ENCODE assay signal across 9 mouse cellular contexts in genomic region chr13:35604061-35604460, GRCm38 (mm10). TPM values are rescaled to one million over a fixed set of nuclear protein-coding genes. Genes with fewer than 3 reads are reported as not detected.
DNase-seq lines count a peak whose midpoint lies in the region; ATAC-seq and TF ChIP-seq lines count a peak whose summit lies in the region.
"Had no signal": no experiment of that assay in that cellular context is flagged by ENCODE, and none has a peak within 500 bp of the region (broad histone marks: within the 10 kb centered on the region; RNA-seq: fewer than 3 reads in every experiment).

No protein-coding gene starts in this region.

- H3K36me3 ChIP-seq in kidney, postnatal 0 days (ENCODE audit: insufficient read depth, low read length) = no peaks in the 10 kb centered on the region

- H3K27me3 ChIP-seq in kidney, postnatal 0 days (ENCODE audit: insufficient read depth, low read length) = no peaks in the 10 kb centered on the region

- no peak overlapping the region for H3K4me2 ChIP-seq in kidney, postnatal 0 days (ENCODE audit: low read length)

- H3K27ac ChIP-seq in kidney, postnatal 0 days = no peak overlapping the region
- H3K27ac ChIP-seq: macrophage had no signal

- 44% methylated on average over 1 of the region's 1 CpGs for WGBS in kidney, postnatal 0 days

- DNase-seq in kidney, postnatal 0 days (ENCODE audit: low spot score) = peak; percentile 65
- DNase-seq in kidney, adult 9 months = no peak
- DNase-seq in adrenal gland, postnatal 10 days = peak; percentile 42
- peak; percentile 61 for DNase-seq in heart, adult 8-10 months (ENCODE audit: low spot score)
- DNase-seq in thymus, postnatal 10 days (ENCODE audit: low spot score in 2 of 2) = no peak
- DNase-seq in embryo, embryonic 10 days (ENCODE audit: low spot score) = no peak

- H3K9me3 ChIP-seq in kidney, postnatal 0 days (replicated peaks; ENCODE audit: low read length) = no peaks in the 10 kb centered on the region

- no peak for TF ChIP-seq CTCF in kidney, postnatal 0 days (IDR thresholded peaks at IDR 0.05; ENCODE audit: low read depth)

- no peak overlapping the region for H3K9ac ChIP-seq in kidney, postnatal 0 days (ENCODE audit: low read depth, low read length)

- no peak overlapping the region for H3K4me3 ChIP-seq in kidney, postnatal 0 days (replicated peaks; ENCODE audit: low read depth, low read length)

- no peak; the same call in 1 of the 2 replicates for ATAC-seq in kidney, postnatal 0 days (replicated peaks; ENCODE audit: low FRiP score, low read depth)
- peak; percentile 81 for ATAC-seq in megakaryocyte progenitor cell, adult 5-6 weeks (replicated peaks; ENCODE audit: poor library complexity)
- ATAC-seq in inflammation-experienced regulatory T-cells, adult 6 months = no peak

- H3K4me1 ChIP-seq in kidney, postnatal 0 days (replicated peaks; ENCODE audit: insufficient read depth, low read length) = no peaks in the 10 kb centered on the region

RNA-seq across cellular contexts. Expression of gene Cdyl, which starts 55.6 kb away (rescaled TPM):
- 7.8 and 10.2 TPM in 2 replicates for polyA plus RNA-seq in kidney, postnatal 0 days (2015; fragmentation: Nextera tagmentation; extraction: Ambion mirVana)
- total RNA-seq in adrenal gland, postnatal 10 days (2021) = 10 to 100 TPM; 22.0 to 22.9 TPM
- 1 to 10 TPM; 8.0 to 9.7 (median 9.2) TPM for total RNA-seq in heart, adult 8-10 months (2022)
- total RNA-seq in megakaryocyte progenitor cell, adult 5-6 weeks (2015) = 13.5 and 13.9 TPM in 2 replicates
- 12.3 and 13.5 TPM in 2 replicates for total RNA-seq in megakaryocyte progenitor cell, adult 5-6 weeks (2017)
- polyA plus RNA-seq in inflammation-experienced regulatory T-cells, adult 6 months (2017; shearing (Covaris generic)) = 1 to 10 TPM; 3.7 to 5.4 (median 4.2) TPM

Comparison
In these comparisons a context has a peak if more than half of its experiments do, and no peak if none do; other contexts are left out.
1. DNase-seq: peak in kidney, postnatal 0 days (single experiment), adrenal gland, postnatal 10 days (single experiment) and heart, adult 8-10 months (single experiment); none in kidney, adult 9 months (single experiment), thymus, postnatal 10 days (0 of 2) and embryo, embryonic 10 days (single experiment).